Mouse (Mus musculus) lung, adult 2 months (tissue): ENCODE data around the gene Dnajb5.

Source experiments
- CTCF ChIP-seq: fragments of 200-500 bp; IDR thresholded peaks from 2 replicates; pipeline ENCODE4 v1.5.1; 2011; ENCODE audit warnings: mild to moderate bottlenecking, low read length, control low read depth; ENCODE audit not compliant: insufficient read depth
- POLR2A ChIP-seq: fragments of 200-500 bp; IDR thresholded peaks from 2 replicates; pipeline ENCODE4 v1.6.1; 2011; ENCODE audit warnings: low read depth, mild to moderate bottlenecking, control low read depth, low read length, borderline replicate concordance; ENCODE audit errors: extremely low read depth

DNA sequence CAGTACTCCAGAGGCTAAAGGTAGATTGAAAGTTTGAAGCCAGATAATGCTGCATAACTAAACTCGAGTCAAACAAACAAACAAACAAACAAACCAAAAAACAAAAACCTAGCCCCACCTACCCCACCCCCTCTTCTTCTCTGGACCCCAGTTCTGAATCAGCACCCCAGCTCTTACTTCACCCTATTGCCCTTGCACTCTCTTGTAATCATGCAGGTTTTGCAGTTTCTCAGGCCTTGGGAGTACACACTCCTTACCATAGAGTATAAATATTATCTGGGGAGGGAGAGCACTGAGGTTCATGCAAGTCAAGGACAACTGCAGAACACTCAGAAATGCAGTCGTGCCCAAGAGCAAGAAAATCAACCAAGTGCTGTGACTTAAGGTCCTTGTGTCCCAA is 51.7 kb downstream of the Dnajb5 start:
- no peak for TF ChIP-seq POLR2A
- TF ChIP-seq CTCF = no peak
